Mouse (Mus musculus) adrenal gland, postnatal 0 days (tissue): Measurements from ENCODE around the gene Lrrc37a. TPM values are rescaled to one million over a fixed set of nuclear protein-coding genes. Genes with fewer than 3 reads are reported as not detected.

ENCODE experiments used
- polyA plus RNA-seq: library from polyadenylated mRNA; unstranded; fragments of >200 nt; fragmentation: Nextera tagmentation; extraction: Ambion mirVana; gene quantifications from 2 replicates; pipeline ENCODE4 v1.2.1, GENCODE M21; 2015

The Lrrc37a gene
- not detected in 2 replicates for polyA plus RNA-seq

GRCm38 (mm10) chr11:103504497-103504896, at the start of gene Lrrc37a:
Gene Lrrc37a, minus strand, starts transcription at chr11:103504597.

GRCm38 (mm10) chr11:103411981-103412949, 92.1 kb downstream of the Lrrc37a start, which contains the start of gene Plekhm1:
Gene Plekhm1, minus strand, starts transcription at chr11:103412687.

Other genes starting within 250 kb of the Lrrc37a start
- gene Map3k14, start 237.1 kb downstream of the Lrrc37a start, polyA plus RNA-seq, result 2.4 and 2.6 TPM in 2 replicates
- 4.6 and 6.3 TPM in 2 replicates for gene Arhgap27, start 140.9 kb downstream of the Lrrc37a start, polyA plus RNA-seq
- 4.1 and 4.9 TPM in 2 replicates for gene Plekhm1, start 91.9 kb downstream of the Lrrc37a start, polyA plus RNA-seq
- not detected in 2 replicates for gene Gm884, start 116.5 kb upstream of the Lrrc37a start, polyA plus RNA-seq
- gene Lyzl6, start 134.3 kb upstream of the Lrrc37a start, polyA plus RNA-seq, result not detected in 2 replicates
- gene Rprml, start 145.0 kb upstream of the Lrrc37a start, polyA plus RNA-seq, result 0.25 TPM in 1 of 2 replicates, not detected in the other
- gene Gosr2, start 193.3 kb upstream of the Lrrc37a start, polyA plus RNA-seq, result 58.5 and 86.9 TPM in 2 replicates
- 0.13 and 0.44 TPM in 2 replicates for gene Wnt9b, start 245.2 kb upstream of the Lrrc37a start, polyA plus RNA-seq